Mouse (Mus musculus) common myeloid progenitor, adult 5-6 weeks (primary cell): ENCODE measurements around the gene Gm20683. TPM values are rescaled to one million over a fixed set of nuclear protein-coding genes. Genes with fewer than 3 reads are reported as not detected.
A peak's percentile ranks its signal among the peaks of the same experiment; 100 is the strongest.

ENCODE experiments used
- ATAC-seq: replicated peaks from 2 replicates; pipeline ENCODE4 v1.8.0; 2016; ENCODE audit warnings: low read depth, mild to moderate bottlenecking, moderate TSS enrichment, inconsistent platforms; ENCODE audit not compliant: poor library complexity, severe bottlenecking
- total RNA-seq: library from RNA; stranded (forward); fragments of 200-1000, 187-1606 nt; gene quantifications from 2 replicates; pipeline ENCODE4 v1.2.3, GENCODE M21; 2017

The Gm20683 gene
- total RNA-seq, 1 experiment from 2014 or later: not detected

DNA sequence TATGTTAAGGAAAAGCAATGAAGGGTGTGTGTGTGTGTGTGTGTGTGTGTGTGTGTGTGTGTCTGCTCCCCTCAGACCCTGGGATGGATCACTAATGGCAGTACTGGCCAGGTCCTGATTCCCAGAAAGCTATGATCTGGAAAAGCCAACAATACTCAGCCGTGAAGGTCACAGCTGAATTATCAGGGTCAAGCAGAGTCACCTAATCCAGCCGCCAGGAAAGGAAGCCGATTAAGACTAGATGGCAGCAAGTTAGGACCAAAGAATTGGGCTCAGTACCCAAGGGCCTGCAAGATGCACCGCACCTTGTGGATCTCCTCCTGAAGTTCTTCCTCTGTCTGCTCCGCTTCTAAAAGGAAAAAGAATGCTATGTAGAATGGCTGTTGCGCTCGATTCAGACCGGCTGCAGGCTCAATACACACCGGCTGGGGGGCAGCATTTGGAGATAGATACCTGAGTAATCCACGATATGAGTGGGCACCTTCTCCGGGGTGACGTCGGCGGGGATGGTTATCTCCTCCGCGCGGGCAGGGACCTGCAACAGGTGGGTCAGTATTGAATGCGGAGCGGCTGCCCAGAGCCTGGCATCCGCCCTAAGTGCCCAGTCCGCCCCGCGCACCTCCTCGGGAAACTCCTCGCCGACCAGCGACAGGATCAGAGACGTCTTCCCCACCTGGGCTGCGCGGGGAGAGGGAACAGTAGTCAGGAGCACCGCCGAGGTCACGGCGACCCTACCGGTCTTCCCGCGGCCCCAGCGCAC is 2.3 kb upstream of the Gm20683 start:
- no peak; the same call in 1 of the 2 replicates for ATAC-seq

DNA sequence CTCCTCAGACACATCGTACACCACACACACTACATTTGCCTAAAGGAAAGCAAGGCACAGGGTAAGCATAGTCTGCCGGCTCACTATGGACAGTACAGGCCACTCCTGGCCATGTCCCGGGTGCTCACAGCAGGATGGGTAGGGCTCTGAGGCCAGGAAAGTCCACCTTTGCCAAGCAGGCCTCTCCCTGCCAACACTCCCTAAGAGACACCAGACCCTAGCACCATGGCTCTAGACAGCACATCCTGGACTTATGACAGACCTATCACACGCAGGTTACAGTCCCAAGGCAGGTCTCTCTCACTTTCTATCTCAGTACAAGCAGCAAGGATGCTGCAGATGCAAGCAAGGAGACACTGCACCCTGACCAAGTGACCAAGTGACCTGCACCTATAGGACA is 1.6 kb upstream of the Gm20683 start:
- ATAC-seq: no peak

DNA sequence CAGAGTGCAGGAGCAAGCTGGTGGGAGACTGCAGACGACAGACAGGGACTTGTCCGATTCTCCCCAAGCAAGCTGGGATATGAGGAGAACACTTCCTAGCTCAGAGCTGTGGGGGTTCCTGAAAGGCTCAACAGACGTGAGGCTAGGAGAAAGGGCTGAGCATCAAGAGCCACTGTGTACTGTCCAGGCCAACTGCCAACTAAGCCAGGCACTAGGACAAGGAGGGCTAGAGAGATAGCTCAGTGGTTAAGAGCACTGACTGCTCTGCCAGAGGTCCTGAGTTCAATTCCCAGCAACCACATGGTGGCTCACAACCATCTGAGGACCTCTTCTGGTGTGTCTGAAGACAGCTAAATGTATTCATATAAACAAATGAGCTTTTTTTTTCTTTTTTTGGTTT is 946 bp upstream of the Gm20683 start:
- ATAC-seq: no peak

DNA sequence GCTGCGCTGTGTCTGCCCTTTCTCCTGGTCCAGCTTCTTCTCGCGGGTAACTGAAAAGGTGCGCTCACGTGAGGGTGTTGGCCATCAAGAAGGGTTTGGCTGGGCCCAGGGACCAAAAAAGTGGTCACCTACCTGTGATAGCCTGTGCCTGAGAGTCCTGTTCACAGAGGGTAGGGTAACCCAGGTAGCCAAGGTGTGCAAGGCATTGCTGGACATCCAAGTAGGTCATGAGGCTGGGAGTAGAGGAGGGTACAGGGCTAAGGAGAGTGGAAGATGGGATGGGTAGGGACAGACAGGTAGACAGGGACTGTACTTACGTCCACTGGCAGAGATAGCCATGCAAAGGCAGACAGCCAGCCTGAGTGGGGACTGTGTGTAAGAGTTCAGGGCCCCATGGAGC is 1.0 kb downstream of the Gm20683 start:
- no peak for ATAC-seq

DNA sequence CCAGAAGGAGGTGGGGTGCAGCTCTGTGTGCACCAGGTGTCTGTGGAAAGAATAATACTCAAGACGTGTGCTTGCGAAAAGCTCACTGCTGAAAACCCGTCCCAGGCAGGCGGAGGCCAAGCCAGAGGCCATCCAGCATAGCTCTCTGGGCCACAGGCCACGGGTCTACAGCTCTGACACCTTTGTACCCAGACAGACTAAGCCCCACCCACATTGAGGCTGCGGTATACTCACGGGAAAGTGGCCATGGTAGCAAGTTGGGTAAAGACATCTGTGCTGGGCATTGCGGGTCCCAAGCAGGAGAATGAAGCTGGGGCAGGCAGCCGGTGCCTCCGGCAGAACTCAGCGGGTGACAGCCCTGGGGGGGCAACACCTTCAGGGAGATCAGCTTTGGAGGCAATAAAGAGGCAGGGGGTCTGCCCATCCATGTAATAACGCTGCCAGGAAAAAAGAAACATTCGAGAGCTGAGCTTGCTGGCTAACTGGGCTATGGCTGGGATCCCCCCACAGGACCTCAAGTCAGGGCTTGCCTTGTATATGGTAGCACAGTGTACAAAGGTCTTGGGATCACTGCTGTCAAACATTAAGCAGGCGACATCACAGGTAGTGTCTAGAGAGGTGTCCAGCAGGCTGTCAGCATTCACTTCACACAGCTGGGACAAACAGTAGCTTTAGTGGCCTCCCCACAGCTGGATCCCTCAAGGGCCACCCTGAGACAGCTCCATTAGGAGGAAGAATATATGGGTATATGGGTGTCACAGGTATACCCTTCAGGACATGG is 1.9 kb downstream of the Gm20683 start:
- no peak for ATAC-seq

DNA sequence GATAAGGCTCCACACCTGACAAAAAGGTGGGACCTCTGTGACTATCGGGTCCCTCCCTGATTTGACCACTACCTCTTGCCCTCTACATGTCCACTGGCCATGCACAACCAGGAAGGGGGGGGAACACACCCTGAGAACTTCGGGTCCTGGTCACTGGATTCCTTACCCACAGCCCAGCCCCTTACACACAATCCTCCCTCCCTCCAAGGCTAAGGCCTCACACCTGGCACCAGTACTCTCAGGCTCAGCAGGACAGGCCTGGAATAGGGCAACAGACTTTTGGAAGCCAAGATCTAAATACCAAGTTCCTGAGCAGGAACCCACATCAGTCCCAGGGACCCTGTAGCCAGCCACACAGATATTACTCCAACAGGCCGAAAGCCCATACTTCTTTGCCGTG is 2.7 kb downstream of the Gm20683 start:
- ATAC-seq: no peak

DNA sequence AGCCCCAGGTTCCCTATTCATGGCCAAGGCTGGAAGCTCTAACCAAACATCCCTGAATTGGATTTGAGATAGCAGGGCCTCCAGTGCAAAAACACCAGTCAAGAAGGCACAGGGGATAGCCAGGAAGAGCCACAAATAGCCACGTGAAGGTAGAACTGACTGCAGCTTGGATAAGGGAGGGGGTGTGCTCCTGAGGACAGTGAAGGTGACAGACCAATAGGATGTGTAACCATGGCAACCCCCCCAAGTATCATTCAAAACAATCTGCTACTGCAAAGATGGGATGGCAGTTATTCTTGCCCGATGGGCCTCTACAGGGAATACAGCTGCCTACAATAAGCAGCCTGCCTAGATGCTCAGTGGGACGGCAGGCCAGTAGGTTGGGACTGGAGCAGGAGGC is 4.0 kb downstream of the Gm20683 start:
- ATAC-seq: no peak

DNA sequence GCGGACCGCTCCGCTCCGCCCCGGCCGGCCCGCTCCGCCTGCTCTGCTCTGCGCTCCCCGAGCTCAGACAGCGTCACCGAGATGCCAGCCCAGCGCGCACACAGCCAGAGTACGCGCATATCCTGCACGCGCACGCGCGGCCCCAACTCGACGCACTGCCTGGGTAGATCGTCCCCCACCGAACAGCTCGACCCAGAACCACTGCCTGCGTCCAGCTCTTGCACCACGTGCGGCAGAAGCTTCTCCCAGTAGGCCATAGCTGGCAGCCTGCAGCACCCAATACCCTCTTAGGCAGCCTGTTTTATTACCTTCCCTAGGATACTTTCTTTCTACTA is 4.5 kb downstream of the Gm20683 start, which contains the start of gene Rhbdl1:
Gene Rhbdl1, minus strand, starts transcription at position 220 of the 335 bp plus-strand sequence.
- ATAC-seq: peak; percentile 17; the same call in 1 of the 2 replicates

DNA sequence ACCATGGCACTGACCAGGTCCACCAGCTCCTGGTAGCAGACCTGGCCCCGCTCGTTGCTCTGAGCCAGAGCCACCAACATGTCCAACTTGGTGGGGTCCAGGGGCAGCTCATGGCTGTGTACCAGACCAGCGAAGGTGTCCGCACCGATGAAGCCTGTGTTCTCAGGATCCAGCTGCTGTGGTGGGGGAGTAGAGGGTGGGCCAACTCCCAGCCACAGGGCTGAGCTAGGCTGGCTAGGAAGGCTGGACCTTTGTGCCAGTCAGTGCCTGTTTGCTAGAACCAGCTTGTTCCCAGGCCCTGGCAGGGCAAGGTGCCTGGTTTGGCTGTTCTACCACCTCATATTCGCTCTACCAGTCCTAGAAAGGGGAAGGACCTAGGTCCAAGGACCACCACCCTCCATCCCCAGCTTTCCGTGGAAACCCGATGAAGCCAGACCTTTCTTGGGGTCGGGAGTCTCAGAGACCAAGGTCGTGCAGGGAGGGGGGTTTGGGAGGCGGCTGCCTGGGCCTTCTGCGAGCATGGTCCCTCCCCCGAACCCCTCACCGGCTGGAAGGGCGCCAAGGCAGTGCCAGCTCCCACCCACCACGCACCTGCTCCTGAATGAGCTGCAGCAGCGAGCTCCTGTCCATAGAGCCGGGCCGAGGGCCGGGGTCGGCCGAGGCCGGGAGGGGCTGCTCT is 5.0 kb downstream of the Gm20683 start:
- ATAC-seq: no peak

DNA sequence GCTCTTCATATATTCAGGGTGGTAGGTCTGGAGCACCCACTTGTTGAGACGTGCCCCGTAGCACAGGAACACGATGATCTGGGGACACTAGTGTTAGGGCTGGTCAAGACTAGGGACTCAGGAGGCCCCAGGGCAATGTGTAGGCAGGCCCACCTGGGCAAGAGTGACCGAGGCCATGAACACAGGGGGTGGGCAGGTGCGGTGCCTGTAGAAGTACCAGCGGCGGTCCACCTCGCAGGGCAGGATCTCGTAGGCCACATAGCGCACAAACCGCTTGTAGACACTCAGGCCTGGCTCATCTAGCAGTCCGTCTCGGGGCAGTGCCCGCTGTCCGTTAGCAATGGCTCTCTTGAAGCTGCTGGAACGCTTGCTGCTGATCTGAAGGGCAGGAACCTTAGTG is 5.7 kb downstream of the Gm20683 start:
- ATAC-seq: no peak

DNA sequence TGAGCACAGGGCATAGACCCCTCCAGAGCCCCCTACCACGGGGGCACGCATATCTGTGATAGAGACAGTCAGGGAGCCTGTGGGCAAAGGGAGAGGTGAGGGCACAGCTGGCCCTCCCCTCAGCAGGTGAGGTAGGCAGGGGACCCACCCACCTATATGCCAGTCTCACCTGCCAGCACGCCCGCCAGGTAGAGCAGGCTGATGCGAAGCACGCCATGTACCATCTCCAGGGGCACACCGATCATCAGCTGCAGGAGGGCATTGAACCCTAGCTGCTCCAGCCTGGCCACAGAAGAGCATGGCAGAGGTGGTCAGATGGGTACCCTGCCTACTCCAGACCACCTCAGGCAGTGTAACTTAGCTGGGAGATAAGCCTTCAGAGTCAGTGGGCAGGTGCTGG is 6.3 kb downstream of the Gm20683 start:
- no peak for ATAC-seq

DNA sequence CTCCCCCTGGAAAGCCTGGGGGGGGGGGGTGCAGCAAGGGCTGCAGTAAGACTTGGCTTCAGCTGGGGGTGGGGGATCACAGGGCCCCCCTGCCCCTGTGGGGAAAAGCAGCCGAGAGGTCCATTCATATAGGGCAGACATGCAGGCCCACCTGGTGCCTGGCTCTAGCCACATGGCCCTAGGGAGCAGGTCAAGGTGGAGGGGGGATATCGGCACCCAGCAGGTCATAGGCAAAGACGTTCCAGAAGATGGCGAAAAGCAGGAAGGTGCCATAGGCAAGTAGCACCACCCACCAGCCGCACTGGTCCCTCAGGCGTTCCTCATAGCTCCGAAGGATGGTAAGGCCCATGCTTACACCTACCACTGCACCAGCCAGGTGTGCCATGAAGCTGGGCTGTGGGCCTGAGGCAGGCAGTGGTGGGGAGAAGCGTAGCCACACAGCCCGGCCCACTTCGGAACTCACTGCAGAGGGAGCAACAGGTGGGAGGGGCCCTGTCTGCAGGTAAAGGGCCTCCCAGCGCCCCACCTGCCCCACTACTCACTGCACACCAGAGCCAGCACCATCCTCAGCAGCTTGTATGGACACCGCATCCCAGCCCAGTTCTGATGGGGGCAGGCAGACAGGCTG is 6.9 kb downstream of the Gm20683 start:
- no peak for ATAC-seq

DNA sequence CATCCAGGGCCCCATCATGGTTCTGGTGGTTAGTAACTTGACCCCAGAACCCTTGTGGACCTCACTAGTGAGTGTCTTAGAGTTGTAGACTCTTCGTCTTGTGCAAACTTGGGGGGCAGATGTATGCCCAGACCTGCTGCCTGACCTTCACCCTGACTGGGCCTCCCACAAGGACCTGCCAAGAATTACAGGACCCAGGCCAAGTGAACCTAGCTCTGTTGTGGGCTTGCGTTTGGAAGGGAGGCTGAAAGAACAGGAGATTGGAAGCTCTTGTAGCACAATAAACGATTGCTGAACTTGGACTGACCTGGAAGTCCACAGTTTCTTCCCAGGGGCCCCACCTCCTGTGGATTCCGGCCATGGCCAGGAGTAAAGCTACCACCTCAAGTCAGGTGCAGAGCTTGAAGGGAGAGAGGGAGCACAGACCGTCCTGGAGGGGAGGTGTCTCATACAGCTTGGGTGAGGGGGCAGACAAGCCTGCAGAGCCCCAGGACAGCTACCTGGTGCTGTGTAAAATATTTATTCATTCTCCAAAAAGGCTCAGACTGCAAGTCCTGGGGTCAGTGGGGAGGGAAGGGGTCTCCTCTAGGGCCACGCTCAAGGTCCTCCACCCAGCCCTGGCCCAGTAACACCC is 7.5 kb downstream of the Gm20683 start:
- no peak for ATAC-seq

DNA sequence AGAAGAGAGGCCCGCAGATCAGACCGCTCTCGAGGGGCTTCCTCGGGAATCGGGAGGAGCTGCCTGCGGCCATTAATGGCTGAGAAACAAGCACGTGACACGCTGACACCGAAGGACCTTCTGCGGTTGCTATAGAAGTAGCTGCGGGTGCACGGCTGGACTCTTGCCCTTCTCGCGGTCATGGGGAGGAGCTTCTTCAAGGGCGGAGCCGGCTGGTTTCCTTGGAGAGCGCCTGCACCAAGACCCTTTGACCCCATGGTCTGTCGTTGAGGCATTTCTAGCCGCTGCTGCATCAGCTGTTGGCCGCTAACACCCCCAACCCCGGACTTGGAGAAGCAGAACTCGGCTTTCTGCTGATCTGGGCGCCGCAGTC is 8.3 kb downstream of the Gm20683 start, which contains the start of gene Stub1:
Gene Stub1, minus strand, starts transcription at position 114 of the 373 bp plus-strand sequence.
- peak; percentile 36 for ATAC-seq

DNA sequence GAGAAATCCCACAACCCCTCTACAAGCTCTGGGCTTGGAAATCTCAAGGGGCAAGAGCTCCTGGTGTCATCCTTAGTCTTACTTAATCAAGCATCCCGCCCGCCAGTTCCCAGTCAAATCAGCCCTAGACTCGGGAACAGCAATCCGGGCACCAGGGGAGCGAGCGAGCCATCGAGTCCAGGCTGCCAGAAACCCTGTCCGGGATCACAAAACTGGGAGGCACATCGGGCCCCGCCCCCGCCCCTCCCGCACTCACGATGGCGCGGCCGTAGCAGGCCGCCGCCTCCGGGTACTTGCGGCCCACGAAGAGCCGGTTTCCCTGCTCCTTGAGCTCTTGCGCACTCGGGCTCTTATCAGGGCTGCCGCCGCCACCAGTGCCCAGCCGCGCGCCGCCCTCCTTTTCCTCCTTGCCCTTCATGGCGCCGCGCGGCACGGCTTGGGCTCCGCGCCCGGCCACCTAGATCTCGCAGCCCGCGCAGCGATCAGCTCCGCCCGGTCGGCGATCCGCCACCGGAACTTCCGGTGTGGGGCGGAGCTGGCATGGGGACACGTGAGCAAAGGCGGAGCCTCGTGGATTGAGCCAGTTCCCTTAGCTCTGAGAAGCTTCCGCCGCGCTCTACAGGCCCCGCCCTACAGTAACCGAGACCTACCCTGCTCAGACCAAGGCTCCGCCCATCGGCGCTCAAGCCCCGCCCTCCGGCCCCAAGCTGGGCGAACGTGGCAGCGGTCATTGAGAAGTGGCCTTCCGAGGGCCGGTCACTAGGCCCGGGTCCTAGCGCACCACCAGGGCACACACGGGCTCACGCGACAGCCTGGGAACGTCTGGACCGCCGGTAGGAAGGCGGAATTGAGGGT is 8.9 kb downstream of the Gm20683 start:
- peak; percentile 77 for ATAC-seq

DNA sequence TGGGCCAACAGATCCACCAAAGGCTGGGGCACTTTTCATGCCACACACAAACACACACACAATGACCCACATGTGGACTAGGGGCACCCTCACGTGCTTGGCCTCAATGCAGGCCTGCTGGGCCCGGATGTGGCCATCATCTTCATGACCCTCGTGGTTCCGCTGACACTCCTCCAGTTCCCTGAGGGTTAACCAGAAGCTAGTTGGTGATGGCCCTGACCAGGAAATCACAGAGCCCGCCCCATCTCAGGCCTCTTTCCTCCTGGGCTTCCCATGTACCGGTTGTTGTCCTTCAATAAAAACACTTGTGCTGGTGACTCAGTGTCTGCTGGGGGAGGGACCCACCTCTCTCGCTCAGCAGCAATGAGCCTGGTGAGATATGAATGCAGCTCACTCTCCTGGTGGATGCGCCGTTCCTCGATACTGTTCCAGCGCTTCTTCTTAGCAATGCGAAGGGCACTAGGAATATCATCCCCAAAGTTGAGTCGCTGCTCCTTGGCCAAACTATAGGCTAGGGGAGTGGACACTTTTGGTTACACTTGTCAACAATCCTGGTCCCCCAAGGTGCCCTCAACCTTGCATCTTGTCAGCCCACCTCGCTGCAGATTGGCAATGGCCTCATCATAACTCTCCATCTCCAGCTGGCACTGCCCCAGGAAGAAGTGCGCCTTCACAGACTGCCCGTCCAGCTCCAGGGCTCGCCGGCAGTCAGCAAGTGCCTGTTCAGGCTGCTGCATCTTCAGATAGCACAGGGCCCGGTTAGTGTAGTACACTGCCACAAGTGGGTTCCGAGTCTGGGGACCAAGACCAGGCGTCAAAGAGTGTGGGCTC is 9.9 kb downstream of the Gm20683 start:
- ATAC-seq: no peak

DNA sequence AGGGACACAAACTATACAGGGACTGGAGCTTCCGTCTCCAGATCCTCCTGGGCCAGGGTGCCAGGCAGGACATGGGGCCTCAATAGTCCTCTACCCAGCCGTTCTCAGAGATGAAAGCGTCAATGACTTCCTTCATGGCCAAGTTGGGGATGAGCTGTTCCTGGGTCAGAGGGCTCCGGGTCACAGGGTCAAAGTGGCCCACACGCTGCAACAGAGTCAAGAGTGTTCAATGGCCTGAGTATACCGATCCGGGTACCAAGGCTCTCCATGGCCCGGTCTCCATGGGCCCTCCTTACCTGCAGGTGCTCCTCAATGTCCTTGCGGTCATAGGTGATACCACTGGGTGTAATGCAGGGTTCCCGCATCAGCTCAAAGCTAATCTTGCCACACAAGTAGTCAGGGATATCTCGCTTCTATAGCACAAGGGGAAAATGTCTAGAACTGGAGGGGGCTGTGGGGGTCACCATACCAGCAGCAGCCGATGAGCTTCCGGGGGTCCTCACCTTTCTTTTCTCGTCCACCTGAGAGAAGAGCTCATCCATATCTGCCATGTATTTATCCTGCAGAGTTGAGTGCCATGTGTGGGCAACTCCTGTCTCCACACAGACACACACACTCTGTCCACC is 10.6 kb downstream of the Gm20683 start:
- ATAC-seq: no peak

DNA sequence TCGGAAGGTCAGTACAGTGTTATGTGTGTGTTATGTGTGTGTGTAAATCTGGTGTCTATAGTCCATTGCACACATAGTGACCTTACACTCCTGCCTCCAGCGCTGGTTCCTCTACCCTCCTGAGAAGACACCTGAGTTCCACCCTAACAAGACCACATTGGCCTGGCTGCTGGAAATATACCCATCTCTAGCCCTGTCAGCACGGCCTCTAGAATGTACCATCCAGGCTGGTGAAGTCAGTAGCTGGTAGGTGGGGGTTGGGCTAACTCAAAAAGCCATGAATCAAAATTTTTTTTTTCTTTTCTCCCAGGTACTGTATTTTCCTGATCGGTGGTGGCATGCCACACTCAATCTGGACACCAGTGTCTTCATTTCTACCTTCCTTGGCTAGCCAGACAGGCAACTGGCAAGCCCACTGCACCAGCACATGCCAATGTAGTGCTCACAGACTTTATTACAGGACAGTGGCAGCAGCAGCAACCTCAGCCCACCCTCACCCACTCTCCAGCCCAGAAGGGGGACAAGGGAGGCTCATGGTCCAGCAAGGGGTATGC is 11.3 kb downstream of the Gm20683 start:
- ATAC-seq: no peak
